Mouse (Mus musculus) heart, adult 11 months (tissue): ENCODE measurements around the gene Rab3il1.

Experiments used
- DNase-seq: peaks from one replicate; pipeline ENCODE4 v3.0.0; 2022

Gene Rab3il1

GRCm38 (mm10) chr19:10061624-10062023 lies 60.2 kb downstream of the Rab3il1 start:
- DNase-seq: no peak

GRCm38 (mm10) chr19:10062292-10062691 lies 60.8 kb downstream of the Rab3il1 start:
- DNase-seq: no peak

GRCm38 (mm10) chr19:10062862-10063261 lies 61.4 kb downstream of the Rab3il1 start:
- DNase-seq: no peak

- no peak for DNase-seq
Measured at GRCm38 (mm10) chr19:10064173-10065012, 62.9 kb downstream of the Rab3il1 start.

GRCm38 (mm10) chr19:10065465-10066188 lies 64.2 kb downstream of the Rab3il1 start:
- peak; percentile 85 for DNase-seq

- DNase-seq: peak; percentile 92
Measured at GRCm38 (mm10) chr19:10066189-10066500, 64.7 kb downstream of the Rab3il1 start.

- DNase-seq: no peak
Measured at GRCm38 (mm10) chr19:10066502-10066901, 65.0 kb downstream of the Rab3il1 start.

GRCm38 (mm10) chr19:10067701-10068100 lies 66.2 kb downstream of the Rab3il1 start:
- DNase-seq: peak; percentile 84

- DNase-seq: peak; percentile 88
Measured at GRCm38 (mm10) chr19:10070186-10070980, 68.9 kb downstream of the Rab3il1 start.

- peak; percentile 86 for DNase-seq
Measured at GRCm38 (mm10) chr19:10071166-10071565, 69.7 kb downstream of the Rab3il1 start.

- DNase-seq: peak; percentile 85
Measured at GRCm38 (mm10) chr19:10071892-10072291, 70.4 kb downstream of the Rab3il1 start.

- DNase-seq: no peak
Measured at GRCm38 (mm10) chr19:10073145-10073544, 71.7 kb downstream of the Rab3il1 start.

- no peak for DNase-seq
Measured at GRCm38 (mm10) chr19:10078392-10078791, 76.9 kb downstream of the Rab3il1 start.

GRCm38 (mm10) chr19:10080384-10080783 lies 78.9 kb downstream of the Rab3il1 start:
- no peak for DNase-seq

GRCm38 (mm10) chr19:10082105-10082504 lies 80.6 kb downstream of the Rab3il1 start:
- DNase-seq: peak; percentile 94

- DNase-seq: peak; percentile 94
Measured at GRCm38 (mm10) chr19:10085454-10085853, 84.0 kb downstream of the Rab3il1 start.

- no peak for DNase-seq
Measured at GRCm38 (mm10) chr19:10086976-10087375, 85.5 kb downstream of the Rab3il1 start.
